Mouse (Mus musculus) forebrain, postnatal 0 days (tissue): ENCODE results near the gene Rab11fip5. TPM values are rescaled to one million over a fixed set of nuclear protein-coding genes. Genes with fewer than 3 reads are reported as not detected.

Experiments
- ATAC-seq: fragments of 200-750 bp; cut with Nextera tagmentation; 2 replicates; pipeline ENCODE4 v1.8.0; 2017; ENCODE audit warnings: mild to moderate bottlenecking, moderate library complexity
- DNase-seq: peaks from one replicate; pipeline ENCODE4 v3.0.0-alpha.2; 2015
- H3K27ac ChIP-seq: fragments of 300-500 bp; sonication (generic); 2 replicates; pipeline ENCODE4 v1.5.1; 2014; ENCODE audit warnings: low read depth, mild to moderate bottlenecking, antibody characterized with exemption, low read length, moderate library complexity, mixed read lengths
- H3K27me3 ChIP-seq: fragments of 300-500 bp; sonication (generic); 2 replicates; pipeline ENCODE4 v1.6.1; 2014; ENCODE audit warnings: mild to moderate bottlenecking, low read length, mixed read lengths; ENCODE audit not compliant: insufficient read depth
- H3K36me3 ChIP-seq: fragments of 300-500 bp; sonication (generic); 2 replicates; pipeline ENCODE4 v1.6.1; 2014; ENCODE audit warnings: mild to moderate bottlenecking, moderate library complexity; ENCODE audit not compliant: insufficient read depth
- H3K4me1 ChIP-seq: fragments of 300-500 bp; sonication (generic); 2 replicates; pipeline ENCODE4 v1.6.1; 2014; ENCODE audit warnings: antibody characterized with exemption; ENCODE audit not compliant: insufficient read depth
- H3K4me2 ChIP-seq: fragments of 300-500 bp; sonication (generic); 2 replicates; pipeline ENCODE4 v1.6.1; 2014; ENCODE audit warnings: low read depth, mild to moderate bottlenecking, moderate library complexity
- H3K4me3 ChIP-seq: fragments of 300-500 bp; sonication (generic); 2 replicates; pipeline ENCODE4 v1.5.1; 2014; ENCODE audit warnings: low read depth, low read length, mixed read lengths
- H3K9ac ChIP-seq: fragments of 300-500 bp; sonication (generic); 2 replicates; pipeline ENCODE4 v1.6.1; 2014; ENCODE audit warnings: mild to moderate bottlenecking
- H3K9me3 ChIP-seq: fragments of 300-500 bp; sonication (generic); 2 replicates; pipeline ENCODE4 v1.6.1; 2016; ENCODE audit warnings: low read length
- CTCF ChIP-seq: sonication (generic); IDR thresholded peaks from 2 replicates; pipeline ENCODE4 v1.5.1; 2016; ENCODE audit warnings: antibody characterized with exemption, control low read depth, low read depth
- WGBS: fragments of 180-500 bp; shearing (Covaris S2); extraction: QIAGEN DNeasy Blood & Tissue Kit; methylation state at CpG from one replicate; pipeline ENCODE4 v1.1.7; 2014; 5-methylcytosine and 5-hydroxymethylcytosine counted together
- polyA plus RNA-seq: library from polyadenylated mRNA; unstranded; fragments of >200 nt; fragmentation: Nextera tagmentation; extraction: Ambion mirVana; gene quantifications from 2 replicates; pipeline ENCODE4 v1.2.1, GENCODE M21; 2015
- total RNA-seq: library from RNA; depleted of rRNA; stranded (reverse); fragments of >200 nt; gene quantifications from 2 replicates; pipeline ENCODE4 v1.2.3, GENCODE M21; 2014

Rab11fip5 gene
- total and polyA plus RNA-seq, 2 experiments from 2014 or later = 19.8 to 41.2 TPM

GRCm38 (mm10) chr6:85339273-85339901, 35.0 kb downstream of the Rab11fip5 start:
- H3K4me1 ChIP-seq = no peaks in the 10 kb centered on the region
- DNase-seq (no peak), ATAC-seq (0 out of 2 replicates have a peak, but pooled peaks have one; percentile 27)
- no peak overlapping the region for H3K4me2 ChIP-seq
- H3K9me3 ChIP-seq = no peaks in the 10 kb centered on the region
- H3K36me3 ChIP-seq = peaks cover 41% of the 10 kb centered on the region
- peak; percentile 60 for TF ChIP-seq CTCF
- no peak overlapping the region for H3K9ac ChIP-seq
- WGBS = 81% methylated on average over 1 of the region's 1 CpGs
- H3K27ac ChIP-seq = no peak overlapping the region
- no peaks in the 10 kb centered on the region for H3K27me3 ChIP-seq
- H3K4me3 ChIP-seq = no peak overlapping the region

DNA sequence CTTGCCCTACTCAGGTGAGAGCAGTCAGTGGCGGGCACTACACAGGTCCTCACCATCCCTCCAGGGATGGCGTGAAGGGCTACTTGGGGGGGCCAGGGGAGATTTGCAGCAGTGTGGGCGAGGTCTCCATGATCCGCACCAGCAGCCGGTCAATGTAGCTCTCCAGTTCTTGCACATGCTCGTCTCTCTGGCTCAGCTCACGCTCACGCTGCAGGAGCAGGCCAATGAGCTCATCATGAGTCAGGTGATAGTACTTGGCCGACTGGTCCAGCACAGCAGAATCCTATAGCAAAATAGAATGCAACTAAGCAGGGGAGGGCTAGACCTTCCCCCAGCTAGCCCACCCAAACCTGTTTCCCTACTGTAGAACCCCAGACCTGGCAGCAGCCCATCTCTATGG, 37.5 kb downstream of the Rab11fip5 start:
- H3K4me2 ChIP-seq = no peak overlapping the region
- no peak for TF ChIP-seq CTCF
- ATAC-seq (no peak), DNase-seq (no peak)
- H3K4me1 ChIP-seq = 0 out of 2 replicates have a peak, but pooled peaks cover under 1% of the 10 kb centered on the region
- no peak overlapping the region for H3K9ac ChIP-seq
- H3K27me3 ChIP-seq = no peaks in the 10 kb centered on the region
- no peaks in the 10 kb centered on the region for H3K9me3 ChIP-seq
- H3K4me3 ChIP-seq = no peak overlapping the region
- WGBS = 83% methylated on average over 9 of the region's 9 CpGs
- peaks cover 38% of the 10 kb centered on the region for H3K36me3 ChIP-seq
- H3K27ac ChIP-seq = no peak overlapping the region

DNA sequence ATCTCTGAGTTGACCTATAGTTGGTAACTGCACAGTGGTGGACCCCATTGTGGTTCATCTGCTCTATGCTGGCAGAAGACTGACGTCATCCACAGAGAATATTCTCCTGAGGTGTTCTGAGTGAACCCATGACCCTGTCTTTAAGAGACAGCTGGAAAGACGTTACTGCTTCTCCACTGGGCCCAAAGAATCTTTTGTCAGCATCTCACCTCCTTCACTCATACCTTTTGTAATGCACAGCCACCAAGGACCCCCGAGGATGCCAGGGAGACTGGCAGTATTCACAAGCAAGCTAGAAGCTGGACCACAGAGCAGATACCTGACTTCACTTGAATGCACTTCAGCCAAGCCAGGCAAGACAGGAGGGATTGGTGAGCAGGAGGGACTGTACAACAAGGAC, 39.1 kb downstream of the Rab11fip5 start:
- no peak for TF ChIP-seq CTCF
- 58% methylated on average over 3 of the region's 3 CpGs for WGBS
- H3K9me3 ChIP-seq = no peaks in the 10 kb centered on the region

DNA sequence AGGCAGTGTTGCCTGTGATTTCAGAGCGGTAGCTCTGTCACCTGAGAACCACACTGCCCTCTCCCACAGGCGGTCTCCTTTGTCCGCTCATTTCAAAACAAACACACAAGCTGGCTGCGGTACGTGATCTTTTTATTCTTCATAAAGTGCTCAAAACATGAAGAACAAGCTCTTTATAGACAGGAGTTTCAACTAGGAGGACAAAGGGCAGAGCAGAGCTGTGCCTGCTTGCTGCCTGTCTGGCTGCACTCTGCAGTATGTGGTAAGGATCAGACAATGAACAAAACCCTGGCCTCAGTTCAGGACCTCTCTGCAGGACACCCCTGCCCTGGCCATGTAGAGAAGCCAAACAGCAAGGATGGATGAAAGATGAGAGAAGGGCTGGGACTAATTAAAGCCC, 39.6 kb downstream of the Rab11fip5 start:
- ATAC-seq (no peak), DNase-seq (no peak)
- peaks cover 23% of the 10 kb centered on the region for H3K36me3 ChIP-seq
- WGBS = 57% methylated on average over 5 of the region's 5 CpGs
- H3K9me3 ChIP-seq = no peaks in the 10 kb centered on the region
- no peak overlapping the region for H3K27ac ChIP-seq
- no peaks in the 10 kb centered on the region for H3K27me3 ChIP-seq
- no peak overlapping the region for H3K4me2 ChIP-seq
- H3K9ac ChIP-seq = no peak overlapping the region
- no peak for TF ChIP-seq CTCF
- 0 out of 2 replicates have a peak, but pooled peaks cover 3% of the 10 kb centered on the region for H3K4me1 ChIP-seq
- no peak overlapping the region for H3K4me3 ChIP-seq

More for the DNA sequence above, 39.1 kb downstream of the Rab11fip5 start:
- Histone ChIP-seq H3K4me2 (no peak overlapping the region), H3K27ac (no peak overlapping the region), H3K27me3 (no peaks in the 10 kb centered on the region), H3K4me3 (no peak overlapping the region), H3K36me3 (peaks cover 25% of the 10 kb centered on the region), H3K4me1 (0 out of 2 replicates have a peak, but pooled peaks cover 3% of the 10 kb centered on the region), H3K9ac (no peak overlapping the region)
- no peak for ATAC-seq
- no peak for DNase-seq

DNA sequence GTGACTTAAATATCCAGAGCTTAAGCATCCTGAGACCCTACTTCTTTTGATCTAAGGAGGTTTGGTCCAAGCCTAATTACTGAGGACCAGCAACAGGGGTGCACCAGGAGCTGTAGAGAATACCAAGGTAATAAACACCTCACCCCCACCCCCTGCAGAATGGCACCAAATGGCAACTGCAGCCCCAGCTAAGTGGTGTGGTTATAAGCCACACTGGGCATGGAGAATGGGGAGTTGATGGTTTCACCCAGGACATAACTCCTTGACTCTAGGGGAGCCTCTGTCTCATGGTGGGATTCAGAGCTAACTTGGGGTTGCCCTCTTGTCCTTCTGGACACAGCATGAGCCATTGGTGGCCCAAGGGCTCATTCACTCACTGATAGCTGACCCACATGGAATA, 40.2 kb downstream of the Rab11fip5 start:
- TF ChIP-seq CTCF = no peak
- H3K4me3 ChIP-seq = no peak overlapping the region
- H3K27ac ChIP-seq = no peak overlapping the region; the same call in 1 of the 2 replicates
- peaks cover 23% of the 10 kb centered on the region for H3K36me3 ChIP-seq
- H3K9ac ChIP-seq = no peak overlapping the region
- ATAC-seq (no peak), DNase-seq (no peak)
- no peaks in the 10 kb centered on the region for H3K27me3 ChIP-seq
- H3K9me3 ChIP-seq = no peaks in the 10 kb centered on the region
- H3K4me1 ChIP-seq = 0 out of 2 replicates have a peak, but pooled peaks cover 3% of the 10 kb centered on the region
- no peak overlapping the region for H3K4me2 ChIP-seq

- Histone ChIP-seq H3K4me1 (0 out of 2 replicates have a peak, but pooled peaks cover 3% of the 10 kb centered on the region), H3K36me3 (peaks cover 23% of the 10 kb centered on the region), H3K4me3 (peak overlapping the region; percentile 95), H3K9me3 (no peaks in the 10 kb centered on the region), H3K9ac (peak overlapping the region; percentile 96), H3K27ac (peak overlapping the region; percentile 91), H3K4me2 (peak overlapping the region; percentile 100), H3K27me3 (no peaks in the 10 kb centered on the region)
- TF ChIP-seq CTCF = no peak
- ATAC-seq (peak; percentile 8), DNase-seq (no peak)
- WGBS = 3% methylated on average over 13 of the region's 13 CpGs
These were observed 40.7 kb downstream of the Rab11fip5 start for GRCm38 (mm10) chr6:85333732-85334131.

DNA sequence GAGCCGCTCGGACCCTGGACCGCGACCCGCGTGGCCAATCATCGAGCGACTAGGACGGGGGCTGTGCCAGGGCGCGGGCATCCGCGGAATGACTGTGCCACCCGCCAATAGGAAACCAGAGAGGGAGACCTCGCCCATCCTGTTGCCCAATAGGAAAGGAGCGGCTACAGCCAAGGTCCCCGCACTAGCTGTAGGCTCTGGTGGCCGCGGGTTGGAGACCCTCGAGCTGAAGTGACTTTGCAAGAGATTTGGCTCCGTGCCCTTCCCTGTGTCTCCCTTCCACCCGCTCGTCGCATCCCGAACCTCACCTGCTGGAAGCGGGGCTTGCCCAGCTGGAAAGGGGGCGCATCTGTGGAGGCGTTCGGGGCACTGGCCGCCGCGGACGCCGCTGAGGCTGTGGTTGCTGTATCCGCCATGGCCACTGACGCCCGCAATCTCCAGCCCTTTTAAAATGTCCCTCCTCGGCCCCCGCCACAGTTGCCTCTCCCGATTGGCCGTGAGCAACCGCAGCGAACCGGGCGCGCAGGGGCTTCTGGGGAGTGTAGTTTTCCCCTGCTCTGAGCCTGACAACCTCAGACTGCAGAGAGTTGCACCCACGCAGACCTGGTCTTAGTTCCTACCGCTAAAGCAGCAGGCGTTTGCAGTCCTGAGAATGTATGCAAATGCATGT, 41.3 kb downstream of the Rab11fip5 start, which contains the start of gene Sfxn5:
Gene Sfxn5, minus strand, starts transcription at position 423 of the 670 bp plus-strand sequence.
- 2% methylated on average over 49 of the region's 49 CpGs for WGBS
- Histone ChIP-seq H3K27ac (peak within 1 kb of the TSS; percentile 91), H3K4me3 (peak within 1 kb of the TSS; percentile 95), H3K4me2 (peak within 1 kb of the TSS; percentile 100), H3K9me3 (no peaks in the 10 kb centered on the region), H3K36me3 (peaks cover 23% of the 10 kb centered on the region), H3K9ac (peak within 1 kb of the TSS; percentile 96), H3K27me3 (no peaks in the 10 kb centered on the region), H3K4me1 (0 out of 2 replicates have a peak, but pooled peaks cover 3% of the 10 kb centered on the region)
- ATAC-seq (peak; percentile 97), DNase-seq (peak; percentile 96)
- no peak for TF ChIP-seq CTCF
